Mouse (Mus musculus) thymus, adult 2 months (tissue): ENCODE data around the gene Ccdc69. TPM values are rescaled to one million over a fixed set of nuclear protein-coding genes. Genes with fewer than 3 reads are reported as not detected.

Source experiments
- DNase-seq: peaks from one replicate; pipeline ENCODE4 v3.0.0; 2021
- H3K27ac ChIP-seq: fragments of 200-500 bp; 2 replicates; pipeline ENCODE4 v1.5.1; 2012; ENCODE audit warnings: low read length, control low read depth; ENCODE audit not compliant: control insufficient read depth, insufficient read depth
- H3K27me3 ChIP-seq: fragments of 200-500 bp; 2 replicates; pipeline ENCODE4 v1.6.1; 2012; ENCODE audit warnings: mild to moderate bottlenecking, low read length, moderate library complexity, mixed read lengths; ENCODE audit not compliant: control insufficient read depth, insufficient read depth
- H3K36me3 ChIP-seq: fragments of 200-500 bp; 2 replicates; pipeline ENCODE4 v1.6.1; 2012; ENCODE audit warnings: mild to moderate bottlenecking, low read length, moderate library complexity; ENCODE audit not compliant: control insufficient read depth, insufficient read depth
- H3K4me1 ChIP-seq: fragments of 200-500 bp; replicated peaks from 2 replicates; pipeline ENCODE4 v1.6.1; 2012; ENCODE audit warnings: low read length; ENCODE audit not compliant: control insufficient read depth, insufficient read depth
- H3K4me3 ChIP-seq: fragments of 200-500 bp; 2 replicates; pipeline ENCODE4 v1.5.1; 2012; ENCODE audit warnings: mild to moderate bottlenecking, low read length, control low read depth, moderate library complexity; ENCODE audit not compliant: control insufficient read depth, insufficient read depth
- CTCF ChIP-seq: fragments of 200-500 bp; IDR thresholded peaks from 2 replicates; pipeline ENCODE4 v1.5.1; 2012; ENCODE audit warnings: mild to moderate bottlenecking, control low read depth, low read length, moderate library complexity, borderline replicate concordance; ENCODE audit not compliant: control insufficient read depth, poor library complexity, insufficient read depth; ENCODE audit errors: extremely low read depth
- POLR2A ChIP-seq: fragments of 200-500 bp; IDR thresholded peaks from 2 replicates; pipeline ENCODE4 v1.6.1; 2012; ENCODE audit warnings: mild to moderate bottlenecking, low read length, control low read depth, moderate library complexity; ENCODE audit not compliant: control insufficient read depth, poor library complexity, insufficient read depth; ENCODE audit errors: extremely low read depth
- WGBS: fragments of 180-500 bp; shearing (Covaris S2); methylation state at CpG from one replicate; pipeline ENCODE4 v1.1.7; 2018; 5-methylcytosine and 5-hydroxymethylcytosine counted together
- polyA plus RNA-seq: library from polyadenylated mRNA; depleted of rRNA; stranded (reverse); fragments of >200 nt; gene quantifications from 2 replicates; pipeline ENCODE4 v1.2.3, GENCODE M21; 2012

Ccdc69 gene
- polyA plus RNA-seq, 1 experiment, result 16.5 TPM

DNA sequence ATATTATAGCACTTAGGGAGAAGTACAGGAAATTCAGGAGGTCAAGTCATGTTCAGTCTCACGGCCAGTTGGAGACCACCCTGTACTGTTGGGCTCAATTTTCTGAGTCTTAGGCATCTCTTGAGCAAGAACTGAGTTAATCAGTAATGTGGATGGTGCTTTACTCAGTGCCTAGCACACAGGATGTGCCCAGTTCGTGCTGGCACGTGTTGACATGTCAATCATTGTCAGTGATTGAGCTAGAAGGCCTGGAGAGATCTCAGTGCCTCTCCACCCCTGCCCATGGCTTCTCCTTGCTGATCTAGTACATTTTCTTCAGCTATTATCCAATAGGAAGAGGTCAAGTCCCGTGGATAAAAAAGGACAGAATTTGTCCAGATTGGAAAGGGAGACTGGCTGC, 27.5 kb upstream of the Ccdc69 start:
- TF ChIP-seq CTCF (no peak), POLR2A (no peak)
- DNase-seq, result no peak
- no peak overlapping the region for H3K27ac ChIP-seq

DNA sequence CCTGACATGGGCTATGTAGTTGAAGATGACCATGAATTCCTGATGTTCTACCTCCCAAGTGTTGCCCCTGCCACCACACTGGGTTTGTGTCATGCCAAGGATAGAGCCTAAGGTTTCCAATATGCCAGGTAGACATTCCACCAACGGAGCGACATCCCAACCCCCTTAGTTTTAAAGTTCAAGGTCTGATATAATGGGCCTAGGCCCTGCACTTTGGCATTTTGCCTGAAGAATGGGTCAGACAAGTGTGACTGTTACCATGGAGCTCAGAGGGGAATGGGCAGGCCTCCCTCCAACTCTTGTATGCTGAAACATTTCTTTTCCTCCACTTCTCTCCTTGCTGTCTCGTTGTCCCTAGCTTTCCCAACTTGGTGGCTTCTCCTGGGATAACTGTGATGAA, 25.3 kb upstream of the Ccdc69 start:
- no peak for TF ChIP-seq CTCF
- no peak for TF ChIP-seq POLR2A
- WGBS, result 89% methylated on average over 3 of the region's 3 CpGs

More for the DNA sequence above, 27.5 kb upstream of the Ccdc69 start:
- H3K4me1 ChIP-seq, result peaks cover 17% of the 10 kb centered on the region
- no peaks in the 10 kb centered on the region for H3K27me3 ChIP-seq
- 0 out of 2 replicates have a peak, but pooled peaks cover 5% of the 10 kb centered on the region for H3K36me3 ChIP-seq
- no peak overlapping the region for H3K4me3 ChIP-seq
- 92% methylated on average over 4 of the region's 4 CpGs for WGBS

DNA sequence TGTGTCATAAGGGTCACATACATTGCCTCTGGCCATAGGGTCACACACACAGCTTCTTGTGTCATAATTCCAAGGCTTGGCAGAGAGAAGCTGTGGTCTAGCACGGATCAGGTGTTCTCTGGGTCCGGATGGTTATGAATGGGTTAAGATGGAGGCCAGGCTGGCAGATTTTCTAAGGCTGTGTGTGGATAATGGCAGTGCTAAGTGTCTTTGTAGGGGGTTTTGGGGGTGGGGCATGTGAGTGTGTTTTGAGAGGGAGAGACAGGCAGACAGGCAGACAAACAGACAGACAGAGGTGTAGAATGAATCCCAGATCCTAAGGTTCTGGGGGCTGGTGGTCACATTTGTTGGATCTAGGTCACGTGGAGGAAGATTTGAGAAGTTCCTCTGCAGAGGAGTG, 24.1 kb upstream of the Ccdc69 start:
- Histone ChIP-seq H3K27ac (no peak overlapping the region), H3K4me3 (no peak overlapping the region), H3K36me3 (0 out of 2 replicates have a peak, but pooled peaks cover 5% of the 10 kb centered on the region), H3K4me1 (peaks cover 26% of the 10 kb centered on the region), H3K27me3 (no peaks in the 10 kb centered on the region)
- no peak for DNase-seq
- 96% methylated on average over 3 of the region's 3 CpGs for WGBS
- TF ChIP-seq CTCF (no peak), POLR2A (no peak)

More for the DNA sequence above, 25.3 kb upstream of the Ccdc69 start:
- H3K4me3 ChIP-seq, result no peak overlapping the region
- peaks cover 29% of the 10 kb centered on the region for H3K4me1 ChIP-seq
- H3K27me3 ChIP-seq, result no peaks in the 10 kb centered on the region
- DNase-seq, result no peak
- H3K27ac ChIP-seq, result no peak overlapping the region
- H3K36me3 ChIP-seq, result 0 out of 2 replicates have a peak, but pooled peaks cover 5% of the 10 kb centered on the region

DNA sequence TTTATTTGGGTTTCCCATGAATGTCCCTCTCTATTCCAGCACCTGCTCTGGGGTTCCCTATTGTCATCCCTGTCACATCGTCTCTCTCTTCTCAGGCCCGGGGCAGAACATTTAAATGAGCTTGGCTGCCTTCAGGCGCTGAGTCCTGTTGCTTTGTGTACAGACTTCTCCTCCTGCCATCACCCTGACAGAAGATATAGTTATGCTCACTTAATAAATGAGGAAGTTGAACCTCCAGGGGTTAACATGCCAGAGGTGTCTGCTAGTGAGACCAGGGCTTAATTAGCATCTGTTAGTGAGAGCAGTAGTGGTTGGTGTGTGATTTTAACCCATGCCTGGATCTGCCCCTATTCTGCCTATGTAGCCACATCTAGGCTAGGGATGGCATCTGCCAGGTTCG, 21.9 kb upstream of the Ccdc69 start:
- Histone ChIP-seq H3K4me3 (no peak overlapping the region), H3K27me3 (no peaks in the 10 kb centered on the region), H3K4me1 (peaks cover 18% of the 10 kb centered on the region), H3K27ac (no peak overlapping the region), H3K36me3 (0 out of 2 replicates have a peak, but pooled peaks cover 2% of the 10 kb centered on the region)
- TF ChIP-seq CTCF (no peak), POLR2A (no peak)
- DNase-seq, result no peak
- 24% methylated on average over 4 of the region's 4 CpGs for WGBS

DNA sequence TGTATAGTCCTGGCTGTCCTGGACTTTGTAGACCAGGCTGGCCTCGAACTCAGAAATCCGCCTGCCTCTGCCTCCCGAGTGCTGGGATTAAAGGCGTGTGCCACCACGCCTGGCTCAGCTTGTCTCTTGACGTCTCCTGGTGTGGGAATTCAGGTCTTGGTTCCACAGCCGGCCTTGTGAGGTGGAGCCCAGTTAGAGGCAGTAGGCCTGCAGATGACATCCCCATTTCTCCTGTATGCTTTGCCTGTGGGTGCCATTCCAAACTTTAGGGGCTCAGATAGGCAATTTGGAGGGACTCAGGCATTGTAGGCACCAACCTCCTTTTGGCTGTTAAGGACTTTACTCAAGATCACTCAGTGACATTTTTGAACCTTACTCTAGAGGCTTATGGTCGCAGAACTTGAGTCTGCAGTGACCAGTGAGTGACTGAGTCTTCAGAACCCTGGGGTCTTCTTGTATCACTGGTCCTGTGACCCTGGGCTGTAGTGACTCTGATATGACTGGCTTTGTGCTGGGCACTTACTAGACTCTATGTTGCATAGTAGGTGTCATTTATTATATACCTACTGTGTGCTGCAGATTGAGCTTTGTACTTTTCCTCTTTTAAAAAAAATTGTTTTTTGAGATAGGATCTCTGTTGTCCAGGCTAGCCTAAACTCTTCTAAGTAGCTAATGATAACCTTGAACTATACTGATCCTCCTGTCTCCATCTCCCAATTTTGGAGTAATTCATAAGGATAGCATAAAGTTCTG, 21.3 kb upstream of the Ccdc69 start:
- Histone ChIP-seq H3K27ac (no peak overlapping the region), H3K36me3 (no peaks in the 10 kb centered on the region), H3K4me1 (peaks cover 18% of the 10 kb centered on the region), H3K4me3 (no peak overlapping the region), H3K27me3 (no peaks in the 10 kb centered on the region)
- no peak for DNase-seq
- TF ChIP-seq CTCF (no peak), POLR2A (no peak)
- 65% methylated on average over 8 of the region's 8 CpGs for WGBS

DNA sequence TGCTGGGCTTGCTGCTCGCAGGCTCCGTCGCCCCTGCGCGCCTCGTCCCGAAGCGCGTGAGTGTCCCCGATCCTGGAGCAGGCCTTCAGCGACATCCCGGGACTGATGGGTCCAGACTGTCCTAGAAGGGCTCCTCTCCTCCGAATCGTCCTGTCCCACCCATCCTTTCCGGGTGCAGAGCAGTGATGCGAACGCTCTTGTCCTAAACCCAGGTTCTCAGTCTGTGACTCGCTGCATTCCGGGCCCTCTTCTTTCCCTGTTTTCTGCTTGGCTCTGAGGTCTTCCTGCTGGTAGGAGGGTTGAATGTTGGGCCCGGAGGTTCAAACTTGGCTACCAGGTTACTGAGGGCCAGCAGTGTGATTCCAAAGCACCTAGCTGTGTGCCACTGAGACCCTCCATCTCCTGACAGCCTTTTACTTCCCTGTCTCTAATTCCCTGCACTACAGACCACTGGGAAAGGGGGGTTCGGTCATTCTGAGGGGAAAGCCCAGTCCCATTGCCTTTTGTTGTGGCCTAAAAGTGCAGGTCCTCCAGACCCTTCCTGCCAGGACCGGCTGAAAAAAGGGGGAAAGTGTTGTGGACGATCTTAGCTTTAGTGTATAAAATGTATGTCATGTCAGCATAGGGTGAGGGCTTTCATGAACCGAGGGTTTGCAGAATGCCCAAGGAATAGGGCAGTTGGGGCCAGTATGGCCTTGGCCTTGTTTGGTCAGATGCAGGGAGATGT, 20.4 kb upstream of the Ccdc69 start:
- no peaks in the 10 kb centered on the region for H3K27me3 ChIP-seq
- 4% methylated on average over 24 of the region's 24 CpGs for WGBS
- peak overlapping the region; percentile 86 for H3K4me3 ChIP-seq
- TF ChIP-seq CTCF (no peak; the same call in 1 of the 2 replicates), POLR2A (no peak)
- no peak for DNase-seq
- H3K27ac ChIP-seq, result no peak overlapping the region
- no peaks in the 10 kb centered on the region for H3K36me3 ChIP-seq
- peaks cover 18% of the 10 kb centered on the region for H3K4me1 ChIP-seq
